Mouse (Mus musculus) ES-E14 (cell line): Measurements from ENCODE around the gene Anks1b.

Source experiments
- CHD2 ChIP-seq: IDR thresholded peaks from 2 replicates; pipeline ENCODE4 v1.6.1; 2014; ENCODE audit warnings: mild to moderate bottlenecking, low read depth, low read length, inconsistent platforms
- HCFC1 ChIP-seq: IDR thresholded peaks from 2 replicates; pipeline ENCODE4 v1.6.1; 2012; ENCODE audit warnings: low read length, inconsistent platforms, borderline replicate concordance; ENCODE audit not compliant: insufficient read depth
- MAFK ChIP-seq: IDR thresholded peaks from 2 replicates; pipeline ENCODE4 v1.6.1; 2014; ENCODE audit warnings: mild to moderate bottlenecking, low read depth, low read length, inconsistent platforms; ENCODE audit not compliant: insufficient read depth
- ZC3H11A ChIP-seq: IDR thresholded peaks from 2 replicates; pipeline ENCODE4 v1.6.1; 2012; ENCODE audit warnings: low read depth, mild to moderate bottlenecking, inconsistent platforms, low read length, borderline replicate concordance
- ZNF384 ChIP-seq: IDR thresholded peaks from 2 replicates; pipeline ENCODE4 v1.6.1; 2012; ENCODE audit warnings: low read depth, low read length, inconsistent platforms

GRCm38 (mm10) chr10:90615196-90615595 is 741.9 kb downstream of the Anks1b start:
- TF ChIP-seq CHD2 (no peak), ZC3H11A (no peak), HCFC1 (no peak), ZNF384 (no peak), MAFK (no peak)
